Mouse (Mus musculus) E14TG2a.4 (cell line): ENCODE data around the gene Zscan5b.

Experiments
- CTCF ChIP-seq: conservative IDR thresholded peaks from 2 replicates; pipeline ENCODE4 v1.5.1; 2014; ENCODE audit warnings: low read length
- NANOG ChIP-seq: IDR thresholded peaks from 2 replicates; pipeline ENCODE4 v1.6.1; 2014; ENCODE audit warnings: borderline replicate concordance, low read length, mixed read lengths
- POU5F1 ChIP-seq: IDR thresholded peaks from 2 replicates; pipeline ENCODE4 v1.6.1; 2014; ENCODE audit warnings: low read length, borderline replicate concordance

GRCm38 (mm10) chr7:6173872-6174271 is 48.2 kb upstream of the Zscan5b start:
- no peak for TF ChIP-seq CTCF
- no peak for TF ChIP-seq POU5F1
- TF ChIP-seq NANOG: no peak
